Mouse (Mus musculus) midbrain, postnatal 0 days (tissue): ENCODE data around the gene Tbx21. TPM values are rescaled to one million over a fixed set of nuclear protein-coding genes. Genes with fewer than 3 reads are reported as not detected.

Experiments used
- ATAC-seq: fragments of 200-750 bp; cut with Nextera tagmentation; 2 replicates; pipeline ENCODE4 v1.8.0; 2017; ENCODE audit warnings: moderate number of reproducible peaks, mild to moderate bottlenecking, moderate TSS enrichment, moderate library complexity; ENCODE audit not compliant: low FRiP score
- DNase-seq: peaks from one replicate; pipeline ENCODE4 v3.0.0-alpha.2; 2015; ENCODE audit warnings: low spot score
- H3K27ac ChIP-seq: fragments of 300-500 bp; sonication (generic); 2 replicates; pipeline ENCODE4 v1.5.1; 2014; ENCODE audit warnings: low read depth, mild to moderate bottlenecking, low read length, mixed read lengths
- H3K27me3 ChIP-seq: fragments of 300-500 bp; sonication (generic); 2 replicates; pipeline ENCODE4 v1.6.1; 2014; ENCODE audit warnings: low read length, control low read depth, mixed read lengths; ENCODE audit not compliant: insufficient read depth
- H3K36me3 ChIP-seq: fragments of 300-500 bp; sonication (generic); 2 replicates; pipeline ENCODE4 v1.6.1; 2014; ENCODE audit warnings: low read length, control low read depth, mixed read lengths; ENCODE audit not compliant: insufficient read depth
- H3K4me1 ChIP-seq: fragments of 300-500 bp; sonication (generic); 2 replicates; pipeline ENCODE4 v1.6.1; 2014; ENCODE audit warnings: mild to moderate bottlenecking, control low read depth, antibody characterized with exemption, low read length, mixed read lengths; ENCODE audit not compliant: insufficient read depth
- H3K4me2 ChIP-seq: fragments of 300-500 bp; sonication (generic); 2 replicates; pipeline ENCODE4 v1.6.1; 2014; ENCODE audit warnings: low read depth, mild to moderate bottlenecking, low read length, mixed read lengths; ENCODE audit not compliant: poor library complexity, severe bottlenecking
- H3K4me3 ChIP-seq: fragments of 300-500 bp; sonication (generic); 2 replicates; pipeline ENCODE4 v1.5.1; 2014; ENCODE audit warnings: low read depth, mild to moderate bottlenecking, low read length, moderate library complexity
- H3K9ac ChIP-seq: fragments of 300-500 bp; sonication (generic); replicated peaks from 2 replicates; pipeline ENCODE4 v1.6.1; 2014; ENCODE audit warnings: mild to moderate bottlenecking, low read length, moderate library complexity, mixed read lengths; ENCODE audit not compliant: poor library complexity, severe bottlenecking
- H3K9me3 ChIP-seq: fragments of 300-500 bp; sonication (generic); 2 replicates; pipeline ENCODE4 v1.6.1; 2016; ENCODE audit warnings: low read length, control low read depth
- CTCF ChIP-seq: IDR thresholded peaks from 2 replicates; pipeline ENCODE4 v1.5.1; 2016; ENCODE audit warnings: antibody characterized with exemption, mild to moderate bottlenecking
- WGBS: fragments of 180-500 bp; shearing (Covaris S2); extraction: QIAGEN DNeasy Blood & Tissue Kit; methylation state at CpG from one replicate; pipeline ENCODE4 v1.1.7; 2014; 5-methylcytosine and 5-hydroxymethylcytosine counted together
- polyA plus RNA-seq: library from polyadenylated mRNA; unstranded; fragments of >200 nt; fragmentation: Nextera tagmentation; extraction: Ambion mirVana; gene quantifications from 2 replicates; pipeline ENCODE4 v1.2.1, GENCODE M21; 2015
- total RNA-seq: library from RNA; depleted of rRNA; stranded (reverse); fragments of >200 nt; gene quantifications from 2 replicates; pipeline ENCODE4 v1.2.3, GENCODE M21; 2014

The Tbx21 gene
- total and polyA plus RNA-seq, 2 experiments from 2014 or later, result 0.11 to 0.14 TPM

GRCm38 (mm10) chr11:97128956-97129355 lies 13.8 kb upstream of the Tbx21 start:
- DNase-seq (no peak), ATAC-seq (no peak)
- H3K36me3 ChIP-seq, result no peaks in the 10 kb centered on the region
- no peak overlapping the region for H3K9ac ChIP-seq
- WGBS, result 78% methylated on average over 3 of the region's 3 CpGs
- TF ChIP-seq CTCF, result no peak
- H3K4me1 ChIP-seq, result 0 out of 2 replicates have a peak, but pooled peaks cover 2% of the 10 kb centered on the region
- 0 out of 2 replicates have a peak, but pooled peaks cover 8% of the 10 kb centered on the region for H3K27me3 ChIP-seq
- no peak overlapping the region for H3K4me2 ChIP-seq
- no peak overlapping the region for H3K27ac ChIP-seq
- H3K9me3 ChIP-seq, result no peaks in the 10 kb centered on the region
- H3K4me3 ChIP-seq, result no peak overlapping the region

- no peak overlapping the region for H3K27ac ChIP-seq
- no peaks in the 10 kb centered on the region for H3K9me3 ChIP-seq
- DNase-seq (no peak), ATAC-seq (peak; percentile 5; the same call in 1 of the 2 replicates)
- H3K9ac ChIP-seq, result peak overlapping the region; percentile 52
- no peak for TF ChIP-seq CTCF
- WGBS, result 19% methylated on average over 19 of the region's 19 CpGs
- no peaks in the 10 kb centered on the region for H3K36me3 ChIP-seq
- H3K4me3 ChIP-seq, result peak overlapping the region; percentile 42
- H3K4me2 ChIP-seq, result peak overlapping the region; percentile 83
- 0 out of 2 replicates have a peak, but pooled peaks cover 8% of the 10 kb centered on the region for H3K27me3 ChIP-seq
- H3K4me1 ChIP-seq, result 0 out of 2 replicates have a peak, but pooled peaks cover 2% of the 10 kb centered on the region
Measured at GRCm38 (mm10) chr11:97127470-97128223, 12.5 kb upstream of the Tbx21 start.

GRCm38 (mm10) chr11:97126645-97127468 lies 11.7 kb upstream of the Tbx21 start:
- no peaks in the 10 kb centered on the region for H3K9me3 ChIP-seq
- H3K4me2 ChIP-seq, result peak overlapping the region; percentile 83
- H3K36me3 ChIP-seq, result no peaks in the 10 kb centered on the region
- peak overlapping the region; percentile 42 for H3K4me3 ChIP-seq
- H3K27ac ChIP-seq, result no peak overlapping the region
- peak; percentile 42 for DNase-seq
- no peak for TF ChIP-seq CTCF
- peak overlapping the region; percentile 52 for H3K9ac ChIP-seq
- WGBS, result 3% methylated on average over 32 of the region's 32 CpGs
- peak; percentile 34; the same call in 1 of the 2 replicates for ATAC-seq
- H3K4me1 ChIP-seq, result 0 out of 2 replicates have a peak, but pooled peaks cover 2% of the 10 kb centered on the region
- H3K27me3 ChIP-seq, result 0 out of 2 replicates have a peak, but pooled peaks cover 8% of the 10 kb centered on the region

DNA sequence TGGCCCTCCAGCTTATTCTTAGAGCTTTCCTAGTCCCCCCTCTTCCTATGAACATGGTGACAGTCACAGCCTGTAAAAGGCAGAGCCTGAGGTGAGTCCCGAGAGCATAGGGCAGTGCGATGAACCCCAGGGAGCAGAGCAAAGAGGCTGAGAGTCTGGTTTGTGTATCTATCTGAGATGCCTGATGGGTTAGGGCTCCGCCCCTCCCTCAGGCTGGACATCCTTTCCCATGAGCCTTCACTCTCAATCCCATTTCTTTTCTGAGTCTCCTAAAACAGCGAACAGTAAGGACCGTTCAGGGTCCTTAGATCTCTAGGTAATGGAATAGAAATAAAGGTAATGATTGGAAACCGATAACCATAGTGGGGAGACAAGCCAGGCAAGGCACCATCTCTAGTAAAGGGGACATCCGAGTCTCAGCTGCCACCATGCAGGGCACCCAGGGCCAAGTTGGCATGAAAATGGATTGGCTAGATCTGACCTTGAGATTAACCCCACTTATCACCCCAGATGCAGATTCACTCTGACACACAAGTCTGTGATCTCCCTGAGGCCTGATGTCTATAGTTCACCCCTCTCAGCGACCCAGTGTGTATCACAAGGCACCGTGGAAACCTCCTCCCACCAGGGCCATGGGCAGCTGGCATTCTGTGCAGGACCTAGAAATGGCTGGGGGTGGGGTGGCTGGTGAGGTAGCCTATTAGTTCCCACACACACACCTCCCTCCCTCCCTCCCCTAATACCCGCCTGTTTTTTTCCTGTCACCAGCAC lies 9.3 kb upstream of the Tbx21 start:
- TF ChIP-seq CTCF, result no peak
- Histone ChIP-seq H3K36me3 (no peaks in the 10 kb centered on the region), H3K4me1 (0 out of 2 replicates have a peak, but pooled peaks cover 2% of the 10 kb centered on the region), H3K9me3 (no peaks in the 10 kb centered on the region), H3K9ac (no peak overlapping the region), H3K27ac (no peak overlapping the region), H3K4me3 (no peak overlapping the region), H3K4me2 (no peak overlapping the region), H3K27me3 (0 out of 2 replicates have a peak, but pooled peaks cover 8% of the 10 kb centered on the region)
- DNase-seq, result no peak
- no peak for ATAC-seq
- WGBS, result 57% methylated on average over 10 of the region's 10 CpGs

DNA sequence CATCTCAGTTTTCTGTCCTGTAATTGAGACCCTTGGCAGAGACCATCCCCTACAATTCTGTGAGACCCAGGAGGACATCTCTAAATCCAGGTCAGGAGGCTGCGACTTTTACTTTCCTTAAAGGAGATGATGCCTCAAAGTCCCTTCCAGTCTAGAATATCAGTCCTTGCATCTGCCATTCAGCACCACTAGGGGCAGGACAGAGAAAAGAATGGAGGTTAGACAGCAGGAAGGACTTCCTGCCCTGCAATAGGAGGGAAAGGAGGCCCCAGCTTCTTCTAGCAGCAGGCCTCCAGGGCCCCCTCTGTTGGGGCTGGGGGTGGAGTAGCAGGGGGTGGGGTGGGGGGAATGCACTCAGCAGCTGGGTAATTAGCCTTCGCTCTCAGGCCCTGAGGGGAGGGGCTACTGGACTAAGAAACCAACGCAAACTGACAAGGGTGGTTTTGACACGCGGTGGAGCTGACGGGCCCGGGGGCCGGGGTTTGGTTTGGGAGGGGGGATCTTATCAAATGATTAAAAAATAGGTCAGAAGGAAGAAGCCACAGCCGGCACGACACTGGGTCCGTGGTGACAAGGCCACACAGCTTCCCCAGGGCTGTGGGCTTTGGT lies 8.3 kb upstream of the Tbx21 start:
- H3K36me3 ChIP-seq, result no peaks in the 10 kb centered on the region
- 0 out of 2 replicates have a peak, but pooled peaks cover 2% of the 10 kb centered on the region for H3K4me1 ChIP-seq
- H3K27me3 ChIP-seq, result 0 out of 2 replicates have a peak, but pooled peaks cover 3% of the 10 kb centered on the region
- H3K27ac ChIP-seq, result no peak overlapping the region
- H3K9me3 ChIP-seq, result no peaks in the 10 kb centered on the region
- ATAC-seq (no peak), DNase-seq (no peak)
- WGBS, result 17% methylated on average over 11 of the region's 11 CpGs
- H3K4me2 ChIP-seq, result no peak overlapping the region
- no peak overlapping the region for H3K4me3 ChIP-seq
- peak; percentile 56 for TF ChIP-seq CTCF
- no peak overlapping the region for H3K9ac ChIP-seq
